Mouse (Mus musculus): Measurements from ENCODE around the gene Gm6460.
"Not testable (repeated sequence)": the region's sequence is repeated elsewhere in the genome, so short reads cannot be mapped to it uniquely, and the experiment has no call there.

Gm6460 gene

DNA sequence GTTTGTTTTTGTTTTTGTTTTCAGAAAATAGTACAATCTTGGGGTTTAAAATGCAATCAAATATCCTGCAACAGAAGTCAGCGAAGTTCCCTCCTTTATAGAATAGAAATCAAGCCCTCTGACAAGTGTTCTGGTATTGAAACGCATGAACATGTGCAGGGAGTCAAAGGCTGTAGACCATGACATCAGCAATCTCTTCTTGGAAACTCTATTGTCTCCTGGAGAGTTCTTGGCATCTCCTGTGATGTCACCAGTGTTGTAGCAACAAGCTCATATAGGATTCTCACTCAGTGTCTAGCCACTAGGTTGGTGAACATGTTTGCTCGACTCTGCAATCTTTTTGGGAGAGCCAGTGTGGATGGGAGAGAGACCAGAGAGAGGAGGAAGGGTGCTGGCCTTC is at the start of gene Gm6460:
Gene Gm6460, plus strand, starts transcription at position 301 of the 400 bp plus-strand sequence.
- not testable (repeated sequence) for DNase-seq (ENCODE audit: inconsistent ontology term)
